Mouse (Mus musculus) liver, adult 2 months (tissue): ENCODE measurements around the gene Gpnmb. TPM values are rescaled to one million over a fixed set of nuclear protein-coding genes. Genes with fewer than 3 reads are reported as not detected.

Experiments used
- DNase-seq: peaks from one replicate; pipeline ENCODE4 v3.0.0-alpha.2; 2011; ENCODE audit warnings: low read depth, low spot score; ENCODE audit errors: extremely low read depth
- H3K27ac ChIP-seq: fragments of 200-500 bp; replicated peaks from 2 replicates; pipeline ENCODE4 v1.5.1; 2012; ENCODE audit warnings: low read depth, mild to moderate bottlenecking, control low read depth, inconsistent platforms, low read length; ENCODE audit not compliant: insufficient read depth
- H3K27me3 ChIP-seq: fragments of 200-500 bp; 2 replicates; pipeline ENCODE4 v1.6.1; 2012; ENCODE audit warnings: mild to moderate bottlenecking, moderate library complexity, low read length, inconsistent platforms; ENCODE audit not compliant: control insufficient read depth, insufficient read depth
- H3K36me3 ChIP-seq: fragments of 200-500 bp; 2 replicates; pipeline ENCODE4 v1.6.1; 2012; ENCODE audit warnings: low read length, inconsistent platforms; ENCODE audit not compliant: control insufficient read depth, insufficient read depth
- H3K4me1 ChIP-seq: fragments of 200-500 bp; 2 replicates; pipeline ENCODE4 v1.6.1; 2011; ENCODE audit warnings: low read length; ENCODE audit not compliant: control insufficient read depth, insufficient read depth
- H3K4me3 ChIP-seq: fragments of 200-500 bp; 2 replicates; pipeline ENCODE4 v1.5.1; 2011; ENCODE audit warnings: low read depth, mild to moderate bottlenecking, control low read depth, low read length, moderate library complexity; ENCODE audit not compliant: insufficient read depth
- H3K79me2 ChIP-seq: fragments of 200-500 bp; 2 replicates; pipeline ENCODE4 v1.6.1; 2012; ENCODE audit warnings: inconsistent platforms, mild to moderate bottlenecking, low read length, moderate library complexity; ENCODE audit not compliant: control insufficient read depth, insufficient read depth
- H3K9ac ChIP-seq: fragments of 200-500 bp; 2 replicates; pipeline ENCODE4 v1.6.1; 2012; ENCODE audit warnings: low read depth, mild to moderate bottlenecking, control low read depth, inconsistent platforms, low read length
- CTCF ChIP-seq: fragments of 200-500 bp; IDR thresholded peaks from 2 replicates; pipeline ENCODE4 v1.5.1; 2011; ENCODE audit warnings: low read depth, low read length, control low read depth
- POLR2A ChIP-seq: fragments of 200-500 bp; IDR thresholded peaks from 2 replicates; pipeline ENCODE4 v1.6.1; 2011; ENCODE audit warnings: low read length, control low read depth; ENCODE audit not compliant: insufficient read depth; ENCODE audit errors: extremely low read depth
- WGBS: fragments of 180-500 bp; shearing (Covaris S2); methylation state at CpG from one replicate; pipeline ENCODE4 v1.1.7; 2018; 5-methylcytosine and 5-hydroxymethylcytosine counted together
- polyA plus RNA-seq: library from polyadenylated mRNA; depleted of rRNA; stranded (reverse); fragments of >200 nt; gene quantifications from 2 replicates; pipeline ENCODE4 v1.2.3, GENCODE M21; 2012
- total RNA-seq: library from RNA; depleted of rRNA; stranded (reverse); fragments of >200 nt; gene quantifications from 2 replicates; pipeline ENCODE4 v1.2.3, GENCODE M21; 2014

The Gpnmb gene
- total and polyA plus RNA-seq, 2 experiments = under 0.01 to 0.20 TPM

GRCm38 (mm10) chr6:49050677-49051410 lies 14.5 kb downstream of the Gpnmb start:
- WGBS = 83% methylated on average over 11 of the region's 11 CpGs
- Histone ChIP-seq H3K27me3 (no peaks in the 10 kb centered on the region), H3K9ac (no peak overlapping the region), H3K36me3 (no peaks in the 10 kb centered on the region), H3K4me1 (no peaks in the 10 kb centered on the region), H3K27ac (no peak overlapping the region), H3K4me3 (no peak overlapping the region), H3K79me2 (no peaks in the 10 kb centered on the region)
- DNase-seq = no peak
- TF ChIP-seq CTCF (no peak), POLR2A (no peak)

- Histone ChIP-seq H3K4me1 (no peaks in the 10 kb centered on the region), H3K36me3 (no peaks in the 10 kb centered on the region), H3K27ac (no peak overlapping the region), H3K4me3 (no peak overlapping the region), H3K79me2 (no peaks in the 10 kb centered on the region), H3K27me3 (no peaks in the 10 kb centered on the region), H3K9ac (no peak overlapping the region)
- WGBS = 73% methylated on average over 5 of the region's 5 CpGs
- no peak for DNase-seq
- no peak for TF ChIP-seq CTCF
These were observed 15.8 kb downstream of the Gpnmb start for GRCm38 (mm10) chr6:49052191-49052590.

DNA sequence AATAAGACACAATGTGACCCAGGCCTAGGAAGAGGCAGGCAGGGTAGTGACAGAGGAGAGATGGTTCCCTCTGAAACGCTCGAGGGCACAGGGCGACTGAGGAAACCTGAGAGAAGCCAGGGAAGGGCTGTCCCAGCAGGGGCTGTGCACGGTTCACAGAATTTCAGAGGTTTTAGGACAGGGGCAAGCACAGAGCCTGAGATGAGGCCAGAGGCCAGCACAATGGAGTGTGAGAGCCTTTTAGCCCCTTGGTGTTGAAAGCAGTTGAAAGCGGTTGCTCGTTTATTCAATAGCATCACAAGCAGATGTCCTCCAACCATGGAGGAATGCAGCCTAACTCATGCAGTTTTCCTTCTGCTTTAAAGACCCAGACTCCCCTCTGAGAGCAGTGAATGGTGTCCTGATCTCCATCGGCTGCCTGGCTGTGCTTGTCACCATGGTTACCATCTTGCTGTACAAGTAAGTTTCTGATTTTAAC lies 18.9 kb downstream of the Gpnmb start:
- 74% methylated on average over 7 of the region's 7 CpGs for WGBS
- TF ChIP-seq POLR2A (no peak), CTCF (no peak)
- no peaks in the 10 kb centered on the region for H3K36me3 ChIP-seq

GRCm38 (mm10) chr6:49056009-49056408 lies 19.7 kb downstream of the Gpnmb start:
- Histone ChIP-seq H3K36me3 (no peaks in the 10 kb centered on the region), H3K27me3 (no peaks in the 10 kb centered on the region), H3K4me1 (no peaks in the 10 kb centered on the region), H3K4me3 (no peak overlapping the region), H3K79me2 (no peaks in the 10 kb centered on the region), H3K9ac (no peak overlapping the region), H3K27ac (no peak overlapping the region)
- DNase-seq = no peak
- WGBS = 89% methylated on average over 9 of the region's 9 CpGs
- TF ChIP-seq CTCF = no peak
- TF ChIP-seq POLR2A = no peak

More for the DNA sequence above, 18.9 kb downstream of the Gpnmb start:
- Histone ChIP-seq H3K27me3 (no peaks in the 10 kb centered on the region), H3K27ac (no peak overlapping the region), H3K9ac (no peak overlapping the region), H3K4me1 (no peaks in the 10 kb centered on the region), H3K4me3 (no peak overlapping the region), H3K79me2 (no peaks in the 10 kb centered on the region)
- no peak for DNase-seq

- Histone ChIP-seq H3K27me3 (no peaks in the 10 kb centered on the region), H3K79me2 (no peaks in the 10 kb centered on the region), H3K27ac (no peak overlapping the region), H3K4me1 (no peaks in the 10 kb centered on the region), H3K9ac (no peak overlapping the region), H3K4me3 (no peak overlapping the region), H3K36me3 (no peaks in the 10 kb centered on the region)
- 30% methylated on average over 8 of the region's 8 CpGs for WGBS
- DNase-seq = peak; percentile 45
- peak; percentile 88 for TF ChIP-seq CTCF
- TF ChIP-seq POLR2A = no peak
These were observed 21.0 kb downstream of the Gpnmb start for GRCm38 (mm10) chr6:49057053-49058021.
